In genomic region chr16:7244382-7244781, GRCm38 (mm10) we compare ENCODE assay signal across 31 mouse cellular contexts.
DNase-seq lines count a peak whose midpoint lies in the region; ATAC-seq and TF ChIP-seq lines count a peak whose summit lies in the region.
"Had no signal": no experiment of that assay in that cellular context is flagged by ENCODE, and none has a peak within 500 bp of the region (broad histone marks: within the 10 kb centered on the region; RNA-seq: fewer than 3 reads in every experiment).

No protein-coding gene starts in this region.

- H3K4me1 ChIP-seq in lung, embryonic 16.5 days (replicated peaks; ENCODE audit: control insufficient read depth, insufficient read depth, low read length), result no peaks in the 10 kb centered on the region
- H3K4me1 ChIP-seq: embryonic facial prominence, embryonic 10.5 days; embryonic facial prominence, embryonic 13.5 days; forebrain, embryonic 12.5 days; forebrain, embryonic 15.5 days; heart, embryonic 12.5 days; heart, embryonic 15.5 days had no signal

- no peak for TF ChIP-seq CTCF in left cerebral cortex, adult 2 months (IDR thresholded peaks at IDR 0.05)

- H3K27me3 ChIP-seq in lung, embryonic 16.5 days (ENCODE audit: control insufficient read depth, insufficient read depth, low read depth, low read length), result no peaks in the 10 kb centered on the region
- H3K27me3 ChIP-seq: CH12.LX; embryonic facial prominence, embryonic 13.5 days; forebrain, embryonic 12.5 days; forebrain, embryonic 15.5 days; heart, embryonic 12.5 days; heart, embryonic 15.5 days had no signal

- no peaks in the 10 kb centered on the region for H3K9me3 ChIP-seq in lung, embryonic 16.5 days (ENCODE audit: control insufficient read depth, low read length)
- H3K9me3 ChIP-seq: embryonic facial prominence, embryonic 10.5 days; embryonic facial prominence, embryonic 13.5 days; forebrain, embryonic 12.5 days; forebrain, embryonic 15.5 days; heart, embryonic 12.5 days; heart, embryonic 15.5 days had no signal

- peak; percentile 68 for ATAC-seq in lung, embryonic 16.5 days (ENCODE audit: low read depth)
- ATAC-seq: forebrain, embryonic 15.5 days; hindbrain, postnatal 0 days; inflammation-experienced regulatory T-cells, adult 6 months had no signal

- no peaks in the 10 kb centered on the region for H3K36me3 ChIP-seq in lung, embryonic 16.5 days (ENCODE audit: control insufficient read depth, insufficient read depth, low read length)
- H3K36me3 ChIP-seq: embryonic facial prominence, embryonic 10.5 days; embryonic facial prominence, embryonic 13.5 days; forebrain, embryonic 12.5 days; forebrain, embryonic 15.5 days; G1E; heart, embryonic 12.5 days; heart, embryonic 15.5 days had no signal

- DNase-seq in heart, adult 11 months, result peak; percentile 42
- no peak for DNase-seq in heart, postnatal 14 days
- DNase-seq in lung, postnatal 4 days, result no peak
- peak; percentile 10 for DNase-seq in R1 (ENCODE audit: low read depth, low spot score)
- DNase-seq in left cerebral cortex, adult 2 months (ENCODE audit: extremely low spot score in 1 of 2, low spot score in 2 of 2), result no peak
- DNase-seq in thymus, postnatal 36 days, result no peak
- DNase-seq: adrenal gland, postnatal 10 days; adrenal gland, postnatal 36 days; B cell, adult 2 months; cerebellum, adult 11-12 months; cerebellum, adult 8-10 months; cerebellum, postnatal 36 days; embryo, embryonic 11 days; gastrocnemius, adult 2 months; gastrocnemius, postnatal 14 days; heart, adult 18-20 months; heart, postnatal 10 days; heart, postnatal 4 days had no signal

- H3K9ac ChIP-seq in lung, embryonic 16.5 days (ENCODE audit: low read length), result no peak overlapping the region
- H3K9ac ChIP-seq: embryonic facial prominence, embryonic 13.5 days; forebrain, embryonic 12.5 days; forebrain, embryonic 15.5 days; heart, embryonic 12.5 days; heart, embryonic 15.5 days; hindbrain, embryonic 14.5 days had no signal

- intact Hi-C loops in heart, postnatal 14 days (cut with DNase I), result no loop called here
- intact Hi-C loops in left cerebral cortex, adult 2 months (cut with DNase I), result no loop called here

- H3K27ac ChIP-seq in lung, embryonic 16.5 days (ENCODE audit: low read length), result no peak overlapping the region
- no peak overlapping the region for H3K27ac ChIP-seq in left cerebral cortex, adult 2 months
- H3K27ac ChIP-seq: embryonic facial prominence, embryonic 10.5 days; embryonic facial prominence, embryonic 13.5 days; forebrain, embryonic 12.5 days; forebrain, embryonic 15.5 days; gastrocnemius, adult 2 months; heart, embryonic 15.5 days; hindbrain, embryonic 14.5 days; hindbrain, postnatal 0 days had no signal

- H3K4me3 ChIP-seq in lung, embryonic 16.5 days (ENCODE audit: low read length), result no peak overlapping the region
- H3K4me3 ChIP-seq in left cerebral cortex, adult 2 months, result no peak overlapping the region
- H3K4me3 ChIP-seq: embryonic facial prominence, embryonic 10.5 days; embryonic facial prominence, embryonic 13.5 days; erythroblast, embryonic 14.5 days; forebrain, embryonic 12.5 days; forebrain, embryonic 15.5 days; gastrocnemius, adult 2 months; heart, embryonic 12.5 days; heart, embryonic 15.5 days had no signal

- 19% methylated on average over 1 of the region's 1 CpGs for WGBS in lung, embryonic 16.5 days

- H3K4me2 ChIP-seq in lung, embryonic 16.5 days (ENCODE audit: low read depth, low read length), result no peak overlapping the region
- H3K4me2 ChIP-seq: embryonic facial prominence, embryonic 13.5 days; forebrain, embryonic 12.5 days; forebrain, embryonic 15.5 days; heart, embryonic 12.5 days; heart, embryonic 15.5 days; hindbrain, embryonic 14.5 days had no signal

Comparison
In these comparisons a context has a peak if more than half of its experiments do, and no peak if none do; other contexts are left out.
1. DNase-seq: peak in heart, adult 11 months (single experiment) and R1 (single experiment); none in heart, postnatal 14 days (0 of 2), lung, postnatal 4 days (0 of 2), left cerebral cortex, adult 2 months (0 of 2) and thymus, postnatal 36 days (0 of 2).